Mouse (Mus musculus) lung, embryonic 16.5 days (tissue): ENCODE results near the gene Phf21a. TPM values are rescaled to one million over a fixed set of nuclear protein-coding genes. Genes with fewer than 3 reads are reported as not detected.

Experiments used
- ATAC-seq: fragments of 200-750 bp; cut with Nextera tagmentation; 2 replicates; pipeline ENCODE4 v1.8.0; 2017; ENCODE audit warnings: low read depth, mild to moderate bottlenecking, moderate library complexity
- H3K27ac ChIP-seq: fragments of 300-500 bp; sonication (generic); 2 replicates; pipeline ENCODE4 v1.5.1; 2014; ENCODE audit warnings: mild to moderate bottlenecking, control low read depth, low read length
- H3K27me3 ChIP-seq: fragments of 300-500 bp; sonication (generic); 2 replicates; pipeline ENCODE4 v1.6.1; 2014; ENCODE audit warnings: low read depth, low read length, mixed read lengths; ENCODE audit not compliant: control insufficient read depth, insufficient read depth
- H3K36me3 ChIP-seq: fragments of 300-500 bp; sonication (generic); 2 replicates; pipeline ENCODE4 v1.6.1; 2014; ENCODE audit warnings: low read length; ENCODE audit not compliant: control insufficient read depth, insufficient read depth
- H3K4me1 ChIP-seq: fragments of 300-500 bp; sonication (generic); replicated peaks from 2 replicates; pipeline ENCODE4 v1.6.1; 2014; ENCODE audit warnings: low read length, mixed read lengths; ENCODE audit not compliant: control insufficient read depth, insufficient read depth
- H3K4me2 ChIP-seq: fragments of 300-500 bp; sonication (generic); 2 replicates; pipeline ENCODE4 v1.6.1; 2014; ENCODE audit warnings: low read depth, low read length, control low read depth
- H3K4me3 ChIP-seq: fragments of 300-500 bp; sonication (generic); 2 replicates; pipeline ENCODE4 v1.5.1; 2014; ENCODE audit warnings: mild to moderate bottlenecking, low read length, control low read depth
- H3K9ac ChIP-seq: fragments of 300-500 bp; sonication (generic); 2 replicates; pipeline ENCODE4 v1.6.1; 2014; ENCODE audit warnings: low read length, control low read depth
- H3K9me3 ChIP-seq: fragments of 300-500 bp; sonication (generic); 2 replicates; pipeline ENCODE4 v1.6.1; 2016; ENCODE audit warnings: low read length; ENCODE audit not compliant: control insufficient read depth
- WGBS: fragments of 180-500 bp; shearing (Covaris S2); extraction: QIAGEN DNeasy Blood & Tissue Kit; methylation state at CpG from one replicate; pipeline ENCODE4 v1.1.7; 2014; 5-methylcytosine and 5-hydroxymethylcytosine counted together
- polyA plus RNA-seq: library from polyadenylated mRNA; unstranded; fragments of >200 nt; fragmentation: Nextera tagmentation; extraction: Ambion mirVana; gene quantifications from 2 replicates; pipeline ENCODE4 v1.2.1, GENCODE M21; 2015

The Phf21a gene
- polyA plus RNA-seq, 1 experiment from 2014 or later = 31.4 TPM

DNA sequence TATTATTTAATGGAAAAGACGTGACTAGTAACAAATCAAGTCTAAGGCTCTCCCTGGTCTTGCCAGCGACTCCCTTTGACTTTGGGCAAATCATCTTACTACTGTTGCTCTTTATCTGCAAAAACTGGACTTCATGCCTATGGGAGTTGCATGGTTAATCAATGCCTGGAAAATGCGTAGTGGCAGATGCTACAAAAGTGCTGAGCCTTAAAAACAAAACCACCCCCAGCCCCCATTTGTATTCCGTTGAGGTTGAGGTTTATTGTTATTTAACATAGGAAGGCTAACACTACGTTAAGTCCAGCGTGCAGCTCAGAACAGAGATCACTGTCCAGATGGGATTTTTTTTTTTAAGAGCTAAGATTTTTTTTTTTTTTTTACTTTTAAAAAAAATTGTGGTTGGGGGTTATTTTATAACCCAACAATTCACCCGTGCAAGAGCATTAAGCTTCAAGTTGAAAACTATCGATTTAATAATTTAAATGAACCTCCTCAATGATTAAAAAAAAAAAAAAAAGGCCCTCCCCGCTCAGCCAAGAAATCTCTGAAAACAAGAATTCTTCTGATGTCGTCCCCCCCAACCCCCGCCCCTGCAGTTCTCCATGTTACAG lies 89.3 kb downstream of the Phf21a start:
- peak overlapping the region; percentile 78 for H3K4me2 ChIP-seq
- peak overlapping the region; percentile 100 for H3K27ac ChIP-seq
- peak overlapping the region; percentile 84 for H3K4me3 ChIP-seq
- no peaks in the 10 kb centered on the region for H3K36me3 ChIP-seq
- peak overlapping the region; percentile 89 for H3K9ac ChIP-seq
- H3K27me3 ChIP-seq = no peaks in the 10 kb centered on the region
- 5% methylated on average over 11 of the region's 11 CpGs for WGBS
- H3K4me1 ChIP-seq = peaks cover 15% of the 10 kb centered on the region
- no peaks in the 10 kb centered on the region for H3K9me3 ChIP-seq
- no peak for ATAC-seq

DNA sequence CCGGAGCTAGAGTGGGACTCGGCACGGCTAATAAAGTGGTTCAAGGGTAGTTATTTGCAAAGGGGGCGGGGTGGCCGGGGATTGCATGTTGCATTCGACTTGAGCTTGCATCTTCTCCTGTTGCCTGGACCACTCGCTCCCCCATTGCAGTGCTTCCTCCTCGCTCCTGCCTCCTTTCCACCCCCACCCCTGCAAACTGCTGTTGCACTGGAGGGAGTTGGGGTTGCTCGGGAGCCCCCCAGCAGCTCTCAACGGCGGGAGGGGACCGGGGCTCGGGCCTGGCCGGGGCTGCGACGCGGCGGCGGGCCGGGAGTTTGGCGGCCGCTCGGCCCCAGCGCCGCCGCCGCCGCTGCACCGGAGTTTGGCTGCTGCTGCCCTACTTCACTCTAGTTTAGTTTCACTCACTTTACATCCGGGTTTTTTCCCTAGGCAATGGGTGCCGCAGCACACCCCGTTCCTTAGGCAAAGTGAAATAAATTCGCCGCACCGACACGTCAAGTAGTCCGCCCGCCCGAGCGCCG lies 90.1 kb downstream of the Phf21a start:
- Histone ChIP-seq H3K4me1 (peaks cover 20% of the 10 kb centered on the region), H3K27me3 (no peaks in the 10 kb centered on the region), H3K4me2 (peak overlapping the region; percentile 78), H3K27ac (peak overlapping the region; percentile 100), H3K4me3 (peak overlapping the region; percentile 84), H3K36me3 (no peaks in the 10 kb centered on the region), H3K9ac (peak overlapping the region; percentile 89), H3K9me3 (no peaks in the 10 kb centered on the region)
- under 1% methylated on average over 40 of the region's 41 CpGs for WGBS
- peak; percentile 75 for ATAC-seq

DNA sequence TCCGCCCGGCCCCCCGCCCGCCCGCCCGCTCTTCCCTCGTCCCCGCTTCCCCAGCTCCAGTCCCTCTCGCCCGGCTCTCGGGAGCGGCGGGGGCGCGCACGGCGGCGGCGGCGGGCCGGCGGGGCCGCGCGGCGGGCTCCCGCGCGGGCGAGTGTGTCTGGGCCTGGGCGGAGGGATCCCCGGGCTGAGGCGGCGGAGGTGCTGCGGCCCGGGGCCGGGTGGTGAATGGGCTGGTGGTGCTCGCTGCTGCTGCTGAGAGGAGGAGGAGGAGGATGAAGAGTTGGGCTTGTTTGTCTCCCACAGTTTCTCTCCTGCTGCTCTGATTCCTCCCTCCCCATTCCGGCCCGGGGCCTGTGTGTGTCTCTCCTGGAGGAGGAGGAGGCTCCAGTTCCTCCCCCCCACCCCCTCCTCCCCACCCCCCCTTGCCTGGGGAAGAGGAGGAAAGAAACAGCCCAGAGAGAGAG lies 90.7 kb downstream of the Phf21a start:
- peak; percentile 88 for ATAC-seq
- Histone ChIP-seq H3K4me1 (peaks cover 20% of the 10 kb centered on the region), H3K36me3 (no peaks in the 10 kb centered on the region), H3K27me3 (no peaks in the 10 kb centered on the region), H3K4me2 (peak overlapping the region; percentile 78), H3K4me3 (peak overlapping the region; percentile 84), H3K9ac (peak overlapping the region; percentile 89), H3K9me3 (no peaks in the 10 kb centered on the region), H3K27ac (peak overlapping the region; percentile 100)
- WGBS = 0% methylated on average over 19 of the region's 40 CpGs

DNA sequence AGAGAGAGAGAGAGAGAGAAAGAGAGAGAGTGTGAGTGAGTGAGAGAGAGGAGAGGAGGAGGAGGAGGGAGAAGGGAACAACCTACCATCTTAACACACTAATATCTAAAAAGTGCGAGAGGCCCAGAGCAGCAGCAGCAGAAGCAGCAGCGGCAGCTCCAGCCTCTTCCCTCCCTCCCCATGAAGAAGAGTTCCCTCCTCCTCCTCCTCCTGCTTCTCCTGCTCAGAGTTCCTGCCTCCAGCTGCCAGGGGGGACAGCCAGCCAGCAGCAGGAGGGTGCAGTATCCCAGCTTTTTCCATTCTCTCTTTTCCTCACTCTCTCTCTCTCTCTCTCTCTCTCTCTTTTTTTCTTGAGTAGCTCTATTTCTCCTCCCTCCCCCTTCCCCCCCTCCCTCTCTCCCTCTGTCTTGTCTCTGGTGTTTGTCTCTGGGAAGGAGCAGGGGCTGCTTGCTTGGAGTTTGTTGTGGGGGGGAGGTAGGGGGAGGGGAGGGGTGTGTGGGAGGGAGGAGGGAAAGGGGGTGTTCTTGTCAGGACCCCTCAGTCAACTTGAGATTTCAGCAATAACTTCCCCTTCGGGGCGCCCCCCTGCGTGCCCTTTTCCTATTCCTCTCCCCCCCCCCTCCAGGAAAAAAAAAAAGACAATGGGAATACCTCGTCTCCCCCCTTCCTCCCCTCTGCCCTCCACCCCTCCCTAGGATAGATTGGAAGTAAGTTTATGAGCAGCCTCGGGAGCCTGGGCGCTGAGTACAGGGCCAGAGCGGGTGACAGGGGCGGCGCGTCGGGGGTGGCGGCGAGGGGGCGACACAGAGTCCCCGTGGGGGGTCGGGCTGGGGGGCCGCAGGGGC lies 91.4 kb downstream of the Phf21a start:
- ATAC-seq = peak; percentile 53
- Histone ChIP-seq H3K36me3 (no peaks in the 10 kb centered on the region), H3K27ac (peak overlapping the region; percentile 100), H3K9ac (peak overlapping the region; percentile 89), H3K4me1 (peaks cover 20% of the 10 kb centered on the region), H3K27me3 (no peaks in the 10 kb centered on the region), H3K4me2 (peak overlapping the region; percentile 78), H3K9me3 (no peaks in the 10 kb centered on the region), H3K4me3 (peak overlapping the region; percentile 84)
- WGBS = 2% methylated on average over 9 of the region's 19 CpGs

DNA sequence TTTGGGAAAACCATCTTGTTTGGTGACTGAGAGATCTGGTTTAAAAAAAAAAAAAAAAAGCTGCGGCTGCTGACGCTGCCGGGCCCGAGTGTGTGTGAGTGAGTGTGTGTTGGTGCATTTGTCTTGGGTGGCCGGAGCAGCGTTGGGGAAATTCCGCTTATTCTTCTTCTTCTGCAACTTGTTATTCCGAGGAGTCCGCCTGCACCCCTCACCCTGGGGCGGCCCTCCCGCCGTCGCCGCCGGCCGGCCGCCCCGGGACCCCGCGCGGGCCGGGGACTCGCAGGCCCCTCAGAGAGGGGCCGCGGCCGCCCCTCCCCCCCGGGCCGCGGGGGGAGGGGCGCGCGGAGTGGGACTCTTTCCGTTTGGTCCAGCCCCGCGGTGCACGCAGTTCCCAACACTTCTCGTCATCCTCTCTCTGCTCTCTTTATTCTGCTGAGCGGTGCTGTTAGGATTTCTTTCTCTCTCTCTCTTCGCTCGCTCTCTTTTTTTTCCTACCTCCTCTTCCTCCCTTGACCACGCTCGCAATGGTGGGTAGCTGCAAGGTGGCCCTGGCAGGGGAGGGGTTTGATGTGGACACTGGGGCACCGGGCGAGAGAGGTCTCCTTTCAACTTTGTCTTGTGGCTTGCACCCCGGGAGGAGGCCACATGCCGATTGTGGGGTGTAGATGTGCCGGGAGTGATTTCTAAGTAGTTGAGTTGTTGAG lies 92.3 kb downstream of the Phf21a start:
- no peaks in the 10 kb centered on the region for H3K9me3 ChIP-seq
- under 1% methylated on average over 39 of the region's 47 CpGs for WGBS
- H3K27ac ChIP-seq = peak overlapping the region; percentile 100
- ATAC-seq = peak; percentile 48
- peak overlapping the region; percentile 84 for H3K4me3 ChIP-seq
- no peaks in the 10 kb centered on the region for H3K36me3 ChIP-seq
- H3K4me1 ChIP-seq = peaks cover 20% of the 10 kb centered on the region
- no peaks in the 10 kb centered on the region for H3K27me3 ChIP-seq
- H3K4me2 ChIP-seq = peak overlapping the region; percentile 78
- H3K9ac ChIP-seq = peak overlapping the region; percentile 89

DNA sequence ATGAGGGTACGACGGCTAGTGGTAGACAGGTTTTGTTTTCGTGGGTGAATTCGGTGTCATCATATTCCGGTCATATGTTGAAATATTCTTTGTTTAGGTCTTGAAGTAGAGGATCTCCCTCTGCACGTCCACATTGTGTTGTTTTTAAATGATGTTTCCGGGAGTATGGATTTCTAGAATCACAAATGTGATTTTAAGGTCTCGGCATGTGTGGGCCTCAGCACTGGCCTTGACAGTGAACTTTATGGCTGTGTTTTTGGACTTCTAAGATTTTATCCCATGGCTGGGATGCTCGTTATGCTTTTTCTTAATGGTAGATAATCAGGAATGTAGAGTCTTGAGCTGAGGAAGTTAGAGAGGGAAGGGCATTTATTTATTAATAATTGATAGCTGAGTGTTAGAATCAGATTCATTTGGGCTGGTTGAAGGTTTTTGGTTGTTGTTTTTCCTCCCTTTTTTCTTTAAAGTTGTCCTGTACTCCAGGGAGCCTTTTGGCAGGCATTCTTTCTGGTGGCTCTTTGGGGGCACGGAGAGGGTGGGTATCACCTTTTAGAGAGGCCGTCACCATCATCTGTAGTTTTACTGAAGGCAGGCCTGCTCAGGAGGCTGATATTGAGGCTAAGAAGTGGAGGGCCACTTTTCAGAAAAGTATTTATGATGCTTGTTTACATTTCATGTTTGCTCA lies 93.0 kb downstream of the Phf21a start:
- Histone ChIP-seq H3K4me2 (peak overlapping the region; percentile 78), H3K4me1 (peaks cover 20% of the 10 kb centered on the region), H3K9me3 (no peaks in the 10 kb centered on the region), H3K36me3 (no peaks in the 10 kb centered on the region), H3K27ac (peak overlapping the region; percentile 100), H3K27me3 (no peaks in the 10 kb centered on the region), H3K4me3 (peak overlapping the region; percentile 84), H3K9ac (peak overlapping the region; percentile 89)
- ATAC-seq = no peak
- 10% methylated on average over 11 of the region's 11 CpGs for WGBS

DNA sequence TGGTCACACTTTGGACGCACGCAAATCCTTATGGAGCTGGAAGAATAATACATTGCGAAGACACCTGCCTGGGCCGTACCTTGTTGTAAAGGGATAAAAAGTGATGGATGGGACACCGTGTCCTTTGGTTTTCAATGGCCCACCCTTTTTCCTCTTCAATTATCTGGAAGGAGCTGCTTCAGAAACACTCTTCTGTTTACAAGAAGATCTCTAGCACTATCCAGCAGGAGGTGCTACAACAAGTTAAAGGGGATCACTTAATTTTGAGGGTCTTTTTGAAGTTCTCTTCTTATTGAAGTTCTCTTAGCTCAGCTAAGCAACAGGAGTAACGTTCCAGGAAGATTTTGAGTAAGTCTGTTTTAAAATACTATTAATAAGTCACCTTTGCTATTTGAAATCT lies 94.1 kb downstream of the Phf21a start:
- no peak overlapping the region for H3K27ac ChIP-seq
- peaks cover 19% of the 10 kb centered on the region for H3K4me1 ChIP-seq
- no peak for ATAC-seq
- H3K27me3 ChIP-seq = no peaks in the 10 kb centered on the region
- no peaks in the 10 kb centered on the region for H3K36me3 ChIP-seq
- H3K4me3 ChIP-seq = no peak overlapping the region
- peak overlapping the region; percentile 32; the same call in 1 of the 2 replicates for H3K9ac ChIP-seq
- peak overlapping the region; percentile 78 for H3K4me2 ChIP-seq
- no peaks in the 10 kb centered on the region for H3K9me3 ChIP-seq
- WGBS = 53% methylated on average over 6 of the region's 6 CpGs

DNA sequence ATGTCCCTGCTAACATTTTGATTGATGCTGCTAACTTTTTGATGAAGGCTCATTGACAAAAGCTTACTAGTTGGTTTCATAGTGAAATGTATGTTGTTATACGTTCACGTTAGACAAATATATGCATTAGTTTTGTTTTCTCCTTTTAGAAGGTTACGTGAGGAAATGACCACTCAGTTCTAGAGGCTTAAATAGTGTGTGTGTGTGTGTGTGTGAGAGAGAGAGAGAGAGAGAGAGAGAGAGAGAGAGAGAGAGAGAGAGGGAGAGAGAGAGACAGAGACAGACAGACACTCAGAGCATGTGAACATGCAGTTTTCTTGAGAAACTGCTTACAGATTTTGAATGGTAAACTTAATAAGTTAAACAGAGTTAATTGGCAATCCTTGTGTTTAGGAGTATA lies 95.8 kb downstream of the Phf21a start:
- Histone ChIP-seq H3K4me1 (peaks cover 17% of the 10 kb centered on the region), H3K27me3 (no peaks in the 10 kb centered on the region), H3K27ac (no peak overlapping the region), H3K9me3 (no peaks in the 10 kb centered on the region), H3K4me3 (no peak overlapping the region), H3K9ac (no peak overlapping the region), H3K4me2 (peak overlapping the region; percentile 14; the same call in 1 of the 2 replicates), H3K36me3 (no peaks in the 10 kb centered on the region)
- ATAC-seq = no peak
- WGBS = 35% methylated on average over 3 of the region's 3 CpGs
